Mouse (Mus musculus) heart, postnatal 0 days (tissue): ENCODE measurements around the gene Adarb2.

ENCODE experiments used
- CTCF ChIP-seq: IDR thresholded peaks from 2 replicates; pipeline ENCODE4 v1.5.1; 2016; ENCODE audit warnings: antibody characterized with exemption, control low read depth, low read depth
- EP300 ChIP-seq: IDR thresholded peaks from 2 replicates; pipeline ENCODE4 v1.6.1; 2016; ENCODE audit warnings: antibody characterized with exemption, low read depth

DNA sequence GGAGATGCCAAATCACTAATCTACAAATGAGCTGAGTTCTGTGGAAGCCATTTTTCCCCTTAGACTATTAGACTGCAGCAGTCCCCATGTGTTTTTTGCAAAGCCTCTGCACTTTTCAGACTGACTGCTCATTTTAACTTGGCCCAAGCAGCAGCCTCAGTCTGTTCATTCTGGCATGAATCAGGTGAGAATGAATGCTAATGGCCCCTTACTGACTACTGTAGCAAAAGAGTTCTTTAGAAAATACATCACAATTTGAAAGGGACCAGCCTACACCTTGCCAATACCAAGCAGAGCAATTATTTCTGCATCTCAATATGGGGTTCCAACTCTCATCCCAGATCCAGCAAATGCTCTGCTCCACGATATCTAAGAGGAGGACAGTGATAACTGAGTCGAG is 335.8 kb downstream of the Adarb2 start:
- TF ChIP-seq CTCF (no peak), EP300 (no peak)
